Mouse (Mus musculus) heart, embryonic 14.5 days (tissue): ENCODE measurements around the gene Megf6. TPM values are rescaled to one million over a fixed set of nuclear protein-coding genes. Genes with fewer than 3 reads are reported as not detected.

Source experiments
- ATAC-seq: fragments of 200-750 bp; cut with Nextera tagmentation; 2 replicates; pipeline ENCODE4 v1.8.0; 2017; ENCODE audit warnings: low read depth, moderate TSS enrichment; ENCODE audit not compliant: insufficient number of reproducible peaks, insufficient read depth, low FRiP score
- H3K27ac ChIP-seq, 2 experiments: fragments of 200-500 bp in 1 of 2; fragments of 300-500 bp in 1 of 2; sonication (generic) in 1 of 2; replicated peaks in 1 of 2; 2 replicates each; pipeline ENCODE4 v1.5.1; 2012 to 2014; ENCODE audit warnings: low read depth in 2 of 2, low read length in 2 of 2, control low read depth in 1 of 2, mild to moderate bottlenecking in 1 of 2, mixed read lengths in 1 of 2; ENCODE audit not compliant: control insufficient read depth in 1 of 2, insufficient read depth in 1 of 2
- H3K27me3 ChIP-seq: fragments of 300-500 bp; sonication (generic); 2 replicates; pipeline ENCODE4 v1.6.1; 2014; ENCODE audit warnings: mild to moderate bottlenecking, low read length, control low read depth; ENCODE audit not compliant: control insufficient read depth, insufficient read depth
- H3K36me3 ChIP-seq: fragments of 300-500 bp; sonication (generic); 2 replicates; pipeline ENCODE4 v1.6.1; 2014; ENCODE audit warnings: mild to moderate bottlenecking, control low read depth, low read length, mixed read lengths; ENCODE audit not compliant: control insufficient read depth, insufficient read depth
- H3K4me1 ChIP-seq, 2 experiments: fragments of 200-500 bp in 1 of 2; fragments of 300-500 bp in 1 of 2; sonication (generic) in 1 of 2; 2 replicates each; pipeline ENCODE4 v1.6.1; 2012 to 2014; ENCODE audit warnings: low read length in 2 of 2, control low read depth in 1 of 2, mixed read lengths in 1 of 2; ENCODE audit not compliant: control insufficient read depth in 2 of 2, insufficient read depth in 2 of 2
- H3K4me2 ChIP-seq: fragments of 300-500 bp; sonication (generic); 2 replicates; pipeline ENCODE4 v1.6.1; 2014; ENCODE audit warnings: mild to moderate bottlenecking, low read length
- H3K4me3 ChIP-seq, 2 experiments: fragments of 200-500 bp in 1 of 2; fragments of 300-500 bp in 1 of 2; sonication (generic) in 1 of 2; 2 replicates each; pipeline ENCODE4 v1.5.1; 2012 to 2014; ENCODE audit warnings: low read length in 2 of 2, mild to moderate bottlenecking in 2 of 2, control low read depth in 1 of 2, low read depth in 1 of 2, moderate library complexity in 1 of 2; ENCODE audit not compliant: control insufficient read depth in 1 of 2, insufficient read depth in 1 of 2
- H3K9ac ChIP-seq: fragments of 300-500 bp; sonication (generic); 2 replicates; pipeline ENCODE4 v1.6.1; 2014; ENCODE audit warnings: mild to moderate bottlenecking, low read length
- H3K9me3 ChIP-seq: fragments of 300-500 bp; sonication (generic); 2 replicates; pipeline ENCODE4 v1.6.1; 2016; ENCODE audit warnings: low read length, control low read depth; ENCODE audit not compliant: control insufficient read depth
- WGBS: fragments of 180-500 bp; shearing (Covaris S2); extraction: QIAGEN DNeasy Blood & Tissue Kit; methylation state at CpG from one replicate; pipeline ENCODE4 v1.1.7; 2014; 5-methylcytosine and 5-hydroxymethylcytosine counted together
- polyA plus RNA-seq: library from polyadenylated mRNA; unstranded; fragments of >200 nt; fragmentation: Nextera tagmentation; extraction: Ambion mirVana; gene quantifications from 2 replicates; pipeline ENCODE4 v1.2.1, GENCODE M21; 2014

The Megf6 gene
- polyA plus RNA-seq, 1 experiment from 2014 or later, result 39.8 TPM

- no peak overlapping the region for H3K4me3 ChIP-seq
- no peak overlapping the region for H3K9ac ChIP-seq
- no peak overlapping the region for H3K27ac ChIP-seq
- no peaks in the 10 kb centered on the region for H3K9me3 ChIP-seq
- 78% methylated on average over 3 of the region's 3 CpGs for WGBS
- H3K4me2 ChIP-seq, result no peak overlapping the region
- H3K27me3 ChIP-seq, result peaks cover 23% of the 10 kb centered on the region
- H3K4me1 ChIP-seq, result peaks cover 12 to 24% of the 10 kb centered on the region in 2 experiments; a peak in 3 of 4 replicates
- peaks cover 23% of the 10 kb centered on the region for H3K36me3 ChIP-seq
- no peak for ATAC-seq
Observed at GRCm38 (mm10) chr4:154144712-154145111, 25.8 kb upstream of the Megf6 start.

- WGBS, result 84% methylated on average over 10 of the region's 10 CpGs
- ATAC-seq, result no peak
- Histone ChIP-seq H3K9me3 (no peaks in the 10 kb centered on the region), H3K36me3 (peaks cover 40% of the 10 kb centered on the region), H3K9ac (no peak overlapping the region), H3K4me2 (no peak overlapping the region), H3K27me3 (peaks cover 7% of the 10 kb centered on the region), H3K4me3 (no peak overlapping the region), H3K4me1 (peaks cover 7 to 13% of the 10 kb centered on the region in 2 experiments; a peak in 3 of 4 replicates), H3K27ac (no peak overlapping the region)
Observed at GRCm38 (mm10) chr4:154146342-154146741, 24.2 kb upstream of the Megf6 start.

DNA sequence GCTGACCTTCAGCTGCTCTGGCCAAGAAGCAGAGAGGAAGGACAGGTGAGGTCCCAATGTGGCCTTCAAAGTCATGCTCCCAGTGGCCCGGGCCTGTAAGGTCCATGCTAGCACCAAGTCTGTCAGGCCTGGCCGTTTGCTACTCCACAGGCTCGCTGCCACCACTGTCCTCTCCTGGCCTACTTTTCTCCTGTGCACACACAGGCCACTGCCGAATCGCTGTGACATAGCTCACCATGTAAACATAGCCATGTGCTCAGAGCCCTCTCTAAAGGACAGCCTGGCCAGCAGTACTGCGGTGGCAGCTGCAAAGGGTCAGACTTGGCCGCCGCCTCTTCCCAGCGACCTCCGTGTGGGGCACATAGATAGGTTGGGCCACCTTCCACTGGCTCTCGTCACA lies 16.4 kb upstream of the Megf6 start:
- no peaks in the 10 kb centered on the region for H3K9me3 ChIP-seq
- no peaks in the 10 kb centered on the region for H3K27me3 ChIP-seq
- no peak overlapping the region for H3K9ac ChIP-seq
- H3K4me3 ChIP-seq, result no peak overlapping the region
- H3K4me1 ChIP-seq, result peaks cover 0 to under 1% of the 10 kb centered on the region in 2 experiments; a peak in 1 of 4 replicates
- H3K4me2 ChIP-seq, result no peak overlapping the region
- H3K36me3 ChIP-seq, result peaks cover 90% of the 10 kb centered on the region
- H3K27ac ChIP-seq, result no peak overlapping the region
- WGBS, result 74% methylated on average over 11 of the region's 11 CpGs
- no peak for ATAC-seq

DNA sequence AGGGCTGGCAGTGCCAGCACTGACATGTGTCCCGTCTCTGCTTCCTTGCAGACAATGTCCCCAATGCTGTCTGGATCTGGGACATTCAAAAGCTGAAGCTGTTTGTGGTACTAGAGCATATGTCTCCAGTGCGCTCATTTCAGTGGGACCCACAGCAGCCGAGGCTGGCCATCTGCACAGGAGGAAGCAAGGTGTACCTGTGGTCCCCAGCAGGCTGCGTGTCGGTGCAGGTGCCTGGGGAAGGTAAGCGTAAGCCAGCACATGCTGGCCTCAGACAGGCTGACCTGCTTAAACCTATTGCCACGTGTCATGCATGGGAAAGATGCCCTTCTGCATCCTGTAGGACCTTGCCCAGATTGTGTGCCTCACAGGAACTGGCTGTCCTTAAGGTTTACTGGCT lies 14.5 kb upstream of the Megf6 start:
- ATAC-seq, result no peak

DNA sequence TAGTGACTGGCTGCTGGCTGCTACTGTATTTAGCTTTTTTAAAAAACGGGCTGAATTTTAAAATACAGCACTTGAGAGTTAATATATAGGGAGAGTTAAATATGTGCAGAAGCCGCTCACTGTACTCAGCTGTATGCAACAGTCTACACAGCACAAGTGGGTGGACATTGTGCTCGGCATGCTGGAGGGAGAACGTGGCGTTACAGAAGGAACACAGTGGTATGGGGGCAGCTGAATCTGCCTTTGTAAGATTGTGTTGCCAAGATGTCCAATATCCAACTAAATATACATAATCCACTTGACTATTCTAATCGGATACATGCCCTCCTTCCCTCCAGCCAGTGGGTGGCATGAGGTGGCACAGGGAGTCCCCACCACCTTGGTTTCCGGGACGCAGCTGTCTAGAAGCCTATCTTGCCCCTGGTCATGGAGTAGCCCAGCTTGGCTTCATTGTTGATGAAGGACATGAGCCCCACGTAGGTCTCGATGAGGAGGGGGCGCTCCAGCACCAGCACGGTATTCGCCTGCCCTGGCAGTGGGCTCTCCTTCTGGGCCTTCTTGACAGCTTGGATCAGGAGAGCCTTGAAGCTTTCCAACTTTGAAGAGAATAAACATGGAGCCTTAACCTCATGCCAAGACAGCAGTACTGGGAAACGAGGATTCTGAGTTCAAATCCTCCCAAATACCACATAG lies 12.4 kb upstream of the Megf6 start:
- H3K36me3 ChIP-seq, result peaks cover 55% of the 10 kb centered on the region
- H3K9me3 ChIP-seq, result no peaks in the 10 kb centered on the region

More for the DNA sequence above, 14.5 kb upstream of the Megf6 start:
- H3K9me3 ChIP-seq, result no peaks in the 10 kb centered on the region
- peaks cover 76% of the 10 kb centered on the region for H3K36me3 ChIP-seq
- H3K4me3 ChIP-seq, result no peak overlapping the region
- 82% methylated on average over 7 of the region's 7 CpGs for WGBS
- H3K4me1 ChIP-seq, result peaks cover 0 to 9% of the 10 kb centered on the region in 2 experiments; a peak in 2 of 4 replicates
- H3K27ac ChIP-seq, result no peak overlapping the region
- no peak overlapping the region for H3K4me2 ChIP-seq
- no peaks in the 10 kb centered on the region for H3K27me3 ChIP-seq
- H3K9ac ChIP-seq, result no peak overlapping the region

GRCm38 (mm10) chr4:154159002-154159401 lies 11.5 kb upstream of the Megf6 start:
- ATAC-seq, result no peak
- Histone ChIP-seq H3K9me3 (no peaks in the 10 kb centered on the region), H3K27me3 (no peaks in the 10 kb centered on the region), H3K4me3 (peak overlapping the region in 1 of 2 experiments; percentile 86; a peak in 1 of 4 replicates), H3K36me3 (peaks cover 50% of the 10 kb centered on the region), H3K9ac (peak overlapping the region; percentile 86; the same call in 1 of the 2 replicates), H3K27ac (no peak overlapping the region), H3K4me1 (peaks cover 3 to 15% of the 10 kb centered on the region in 2 experiments; a peak in 3 of 4 replicates), H3K4me2 (peak overlapping the region; percentile 82; the same call in 1 of the 2 replicates)
- 20% methylated on average over 6 of the region's 6 CpGs for WGBS

More for the DNA sequence above, 12.4 kb upstream of the Megf6 start:
- Histone ChIP-seq H3K27me3 (no peaks in the 10 kb centered on the region), H3K27ac (no peak overlapping the region), H3K9ac (no peak overlapping the region), H3K4me2 (no peak overlapping the region), H3K4me3 (no peak overlapping the region), H3K4me1 (peaks cover 3 to 15% of the 10 kb centered on the region in 2 experiments; a peak in 3 of 4 replicates)
- 92% methylated on average over 14 of the region's 14 CpGs for WGBS
- ATAC-seq, result no peak

DNA sequence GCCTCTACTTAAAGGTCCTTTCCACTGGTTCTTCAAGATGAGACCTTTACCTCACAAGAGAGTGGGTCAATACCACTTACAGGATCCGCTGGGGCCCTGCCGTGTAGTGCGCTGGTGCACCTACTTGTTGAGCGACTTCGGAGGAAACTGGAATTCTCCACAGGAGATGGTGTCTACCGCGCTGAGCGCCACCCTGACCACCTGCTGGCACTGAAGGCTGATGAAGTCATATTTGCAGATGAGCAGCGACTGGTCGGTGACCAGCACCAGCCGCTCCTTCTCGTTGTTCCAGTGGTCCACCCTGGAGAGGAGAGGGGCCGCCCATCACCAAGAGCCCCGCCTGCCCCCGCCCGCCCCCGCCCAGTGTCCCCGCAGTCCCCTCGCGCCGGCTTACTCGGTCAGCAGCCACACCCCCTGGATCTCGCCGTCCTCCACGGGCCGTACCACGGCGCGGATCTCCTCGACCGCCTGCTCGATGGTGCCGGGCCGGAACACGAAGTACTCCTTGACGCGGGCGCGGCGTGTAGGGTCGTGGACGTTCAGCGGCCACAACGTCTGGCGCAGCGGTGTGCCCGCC lies 10.5 kb upstream of the Megf6 start:
- Histone ChIP-seq H3K27ac (peak overlapping the region; percentile 4 to 74; a peak in 2 of 4 replicates), H3K4me3 (peak overlapping the region; percentile 59 to 86), H3K9ac (peak overlapping the region; percentile 86), H3K4me2 (peak overlapping the region; percentile 82), H3K4me1 (peaks cover 3 to 15% of the 10 kb centered on the region in 2 experiments; a peak in 3 of 4 replicates), H3K9me3 (no peaks in the 10 kb centered on the region), H3K27me3 (no peaks in the 10 kb centered on the region), H3K36me3 (peaks cover 39% of the 10 kb centered on the region)
- 2% methylated on average over 47 of the region's 47 CpGs for WGBS
- ATAC-seq, result peak; percentile 36
